Mouse (Mus musculus): ENCODE data around the gene Vps13a. TPM values are rescaled to one million over a fixed set of nuclear protein-coding genes. Genes with fewer than 3 reads are reported as not detected.
"Not testable (repeated sequence)": the region's sequence is repeated elsewhere in the genome, so short reads cannot be mapped to it uniquely, and the experiment has no call there.

The Vps13a gene
- polyA plus RNA-seq, 1 experiment from 2014 or later, result 40.1 TPM

DNA sequence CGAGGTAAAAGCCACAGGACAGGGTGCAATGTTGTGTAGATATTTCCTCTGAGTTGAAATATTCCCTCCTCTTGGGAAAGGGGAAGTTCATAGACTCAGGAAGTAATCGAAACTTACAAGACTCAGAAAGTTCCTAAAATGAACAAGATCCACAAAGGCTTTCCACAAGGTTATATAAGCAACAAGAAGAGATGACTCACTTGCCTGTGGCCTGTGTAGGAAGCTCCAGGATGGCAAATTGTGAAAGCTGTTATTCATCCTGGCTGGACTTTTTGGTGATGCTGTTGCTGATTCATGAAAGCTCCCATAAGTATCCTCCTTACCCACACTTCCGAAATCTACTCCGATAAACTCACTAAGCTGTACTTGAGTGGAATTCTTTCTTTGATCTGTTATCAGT is 17.2 kb upstream of the Vps13a start:
- ATAC-seq (no peak), DNase-seq (ENCODE audit: low read depth, low spot score) (no peak)
- CTCF ChIA-PET, result interaction anchor here (1.0 kb wide), 1 partner anchor 232 kb away, joined by 5 read pairs; no protein-coding TSS in a partner anchor
- no peak for TF ChIP-seq CTCF (IDR thresholded peaks at IDR 0.05)
- in situ Hi-C loops (cut with MboI; ENCODE audit: low pct_unique_long_range_greater_than_20kb), result loop anchor here (25.0 kb wide), 1 partner anchor 589 kb away; the partner anchor contains the start of gene Rfk
- POLR2A ChIA-PET, result interaction anchor here (0.6 kb wide), 1 partner anchor 325 kb away, joined by 3 read pairs; no protein-coding TSS in a partner anchor
- no peaks in the 10 kb centered on the region for H3K27me3 ChIP-seq

DNA sequence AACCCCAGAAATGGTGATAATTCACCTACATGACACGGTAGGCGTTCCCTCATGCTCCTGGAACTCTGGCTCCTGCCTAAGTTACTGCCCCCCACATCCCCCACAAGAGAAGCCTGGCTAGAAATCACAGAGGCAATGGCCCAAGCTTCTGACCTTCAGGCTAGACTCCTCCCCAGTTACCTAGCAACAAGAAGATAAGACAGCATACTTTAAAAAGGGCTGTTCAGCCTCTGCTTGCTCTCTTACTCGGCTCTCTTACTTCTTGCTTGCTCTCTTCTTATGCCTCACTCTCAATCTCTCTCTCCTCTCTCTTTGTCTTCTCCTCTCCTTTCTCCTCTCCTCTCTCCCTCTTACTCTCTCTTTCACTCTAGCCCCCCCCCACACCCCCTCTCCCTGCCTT is 13.8 kb upstream of the Vps13a start:
- peaks cover 14% of the 10 kb centered on the region for H3K27me3 ChIP-seq
- DNase-seq (ENCODE audit: low read depth, low spot score); POLR2A ChIA-PET; CTCF ChIA-PET; ATAC-seq: not testable (repeated sequence)
- in situ Hi-C loops (cut with MboI; ENCODE audit: low pct_unique_long_range_greater_than_20kb), result loop anchor here (25.0 kb wide), 1 partner anchor 593 kb away; the partner anchor contains the start of gene Rfk

DNA sequence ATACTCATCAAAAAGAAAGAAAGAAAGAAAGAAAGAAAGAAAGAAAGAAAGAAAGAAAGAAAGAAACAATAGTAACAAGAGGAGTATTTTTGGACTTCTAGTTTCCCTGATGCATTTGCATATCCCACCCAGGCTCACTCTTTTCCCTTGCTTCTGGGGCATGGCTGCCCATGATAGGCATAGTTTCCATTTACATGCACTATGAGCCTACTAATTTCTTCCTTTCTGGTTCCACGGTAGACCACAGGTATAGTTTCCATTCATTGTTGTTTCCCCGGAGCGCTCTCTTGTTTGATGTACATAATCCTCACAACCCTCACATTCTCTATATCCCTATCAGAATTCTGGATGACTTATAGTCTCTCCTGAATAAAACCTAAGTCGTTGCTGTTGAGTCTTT is 9.2 kb upstream of the Vps13a start:
- in situ Hi-C loops (cut with MboI; ENCODE audit: low pct_unique_long_range_greater_than_20kb), result loop anchor here (25.0 kb wide), 1 partner anchor 597 kb away; the partner anchor contains the start of gene Rfk
- H3K27me3 ChIP-seq, result peaks cover 30% of the 10 kb centered on the region
- POLR2A ChIA-PET, result no interaction called here
- CTCF ChIA-PET, result no interaction called here
- no peak for DNase-seq (ENCODE audit: low read depth, low spot score)
- TF ChIP-seq CTCF (IDR thresholded peaks at IDR 0.05), result no peak
- ATAC-seq, result no peak

DNA sequence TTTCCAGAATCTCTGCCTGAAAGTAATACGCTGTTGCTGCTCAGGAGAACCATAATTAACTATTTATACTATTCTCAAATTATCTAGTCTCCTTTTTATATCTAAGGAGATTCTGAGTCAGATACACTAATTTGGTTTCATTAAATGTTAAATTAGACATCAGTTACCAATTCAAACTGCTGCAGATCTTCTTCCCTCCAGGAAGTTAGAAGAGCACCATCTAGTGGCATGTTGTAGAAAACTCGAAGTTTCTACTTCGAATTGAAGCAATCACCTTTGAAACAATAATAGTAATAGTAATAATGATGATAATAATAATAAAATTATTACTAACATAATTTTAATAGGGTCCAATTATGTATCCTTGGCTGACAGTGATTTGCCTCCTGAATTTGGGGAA is 4.1 kb upstream of the Vps13a start:
- peak; percentile 49 for TF ChIP-seq CTCF (IDR thresholded peaks at IDR 0.05)
- CTCF ChIA-PET, result no interaction called here
- ATAC-seq, result no peak
- in situ Hi-C loops (cut with MboI; ENCODE audit: low pct_unique_long_range_greater_than_20kb), result loop anchor here (25.0 kb wide), 1 partner anchor 602 kb away; the partner anchor contains the start of gene Rfk
- H3K27me3 ChIP-seq, result peaks cover 20% of the 10 kb centered on the region
- POLR2A ChIA-PET, result no interaction called here
- DNase-seq (ENCODE audit: low read depth, low spot score), result no peak

DNA sequence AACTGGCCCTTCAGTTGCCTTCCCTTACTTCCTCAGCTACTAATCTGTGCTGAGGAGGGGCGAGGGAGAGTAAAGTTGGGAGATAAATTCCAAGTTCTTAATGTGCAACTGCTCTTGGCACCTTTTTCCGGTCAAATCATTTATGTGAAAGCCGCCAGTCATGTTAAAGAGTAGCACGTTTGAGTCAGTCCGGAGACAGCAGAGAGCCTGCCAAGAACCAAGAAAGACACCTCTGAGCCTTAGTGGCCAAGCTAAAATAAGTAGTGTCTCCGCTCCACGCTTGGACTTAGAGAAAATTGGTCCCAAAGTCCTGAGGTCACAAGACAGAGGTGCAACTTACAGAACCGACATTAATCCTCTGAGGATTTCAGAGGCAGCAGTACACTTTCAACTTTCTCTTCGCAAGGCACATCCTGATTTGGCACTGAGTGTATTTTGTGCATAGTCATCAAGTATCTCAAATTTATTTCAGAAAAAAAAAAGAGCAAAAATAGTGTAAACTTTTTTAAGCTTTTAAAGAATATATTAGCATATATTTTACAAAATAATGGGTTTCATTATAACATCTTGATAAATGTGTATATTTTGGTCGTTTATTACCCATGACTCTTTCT is 780 bp upstream of the Vps13a start:
- TF ChIP-seq CTCF (IDR thresholded peaks at IDR 0.05), result no peak
- peaks cover 11% of the 10 kb centered on the region for H3K27me3 ChIP-seq
- ChIA-PET CTCF (interaction anchor here (1.1 to 1.6 kb wide), 3 partner anchors 21 to 28 kb away, joined by 3 to 4 read pairs (median 4); no protein-coding TSS in a partner anchor), POLR2A (interaction anchor here (0.6 to 1.1 kb wide), 3 partner anchors 9 to 235 kb away, joined by 3 read pairs; no protein-coding TSS in a partner anchor)
- no peak for DNase-seq (ENCODE audit: low read depth, low spot score)
- in situ Hi-C loops (cut with MboI; ENCODE audit: low pct_unique_long_range_greater_than_20kb), result loop anchor here (25.0 kb wide), 1 partner anchor 606 kb away; the partner anchor contains the start of gene Rfk
- ATAC-seq, result no peak

DNA sequence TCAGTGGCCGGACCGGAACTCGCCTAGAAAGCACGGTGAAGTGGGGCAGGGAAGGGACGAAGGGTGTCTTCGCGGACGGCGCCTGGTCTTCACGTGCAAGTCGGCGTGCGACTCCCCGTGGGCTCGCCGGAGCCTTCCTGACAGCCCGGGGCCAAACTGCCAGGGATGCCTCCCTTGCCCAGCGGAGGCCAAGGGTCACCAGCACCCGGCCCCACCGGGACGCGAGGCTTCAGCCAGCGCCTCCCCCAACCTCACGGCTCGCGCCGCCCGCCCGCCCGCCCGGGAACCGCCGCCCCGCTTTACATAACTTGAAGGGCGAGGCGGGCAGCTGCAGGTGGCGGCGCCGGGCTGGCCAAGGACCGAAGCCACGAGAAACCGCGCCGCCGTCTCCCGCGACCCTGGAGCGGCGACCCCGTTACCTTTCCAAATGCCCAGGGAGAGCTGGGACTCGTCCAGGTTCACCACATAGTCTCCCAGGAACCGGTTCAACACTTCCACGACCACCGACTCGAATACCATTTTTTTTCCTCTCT is 416 bp downstream of the Vps13a start:
- in situ Hi-C loops (cut with MboI; ENCODE audit: low pct_unique_long_range_greater_than_20kb), result loop anchor here (25.0 kb wide), 1 partner anchor 607 kb away; the partner anchor contains the start of gene Rfk
- peak; percentile 61 for ATAC-seq
- H3K27me3 ChIP-seq, result peaks cover 6% of the 10 kb centered on the region
- no peak for DNase-seq (ENCODE audit: low read depth, low spot score)
- no peak for TF ChIP-seq CTCF (IDR thresholded peaks at IDR 0.05)
- POLR2A ChIA-PET, result interaction anchor here (0.6 kb wide), 2 partner anchors 29 to 236 kb away, joined by 3 read pairs; no protein-coding TSS in a partner anchor
- CTCF ChIA-PET, result interaction anchor here (1.1 to 1.6 kb wide), 2 partner anchors 23 to 27 kb away, joined by 3 to 4 read pairs; no protein-coding TSS in a partner anchor

DNA sequence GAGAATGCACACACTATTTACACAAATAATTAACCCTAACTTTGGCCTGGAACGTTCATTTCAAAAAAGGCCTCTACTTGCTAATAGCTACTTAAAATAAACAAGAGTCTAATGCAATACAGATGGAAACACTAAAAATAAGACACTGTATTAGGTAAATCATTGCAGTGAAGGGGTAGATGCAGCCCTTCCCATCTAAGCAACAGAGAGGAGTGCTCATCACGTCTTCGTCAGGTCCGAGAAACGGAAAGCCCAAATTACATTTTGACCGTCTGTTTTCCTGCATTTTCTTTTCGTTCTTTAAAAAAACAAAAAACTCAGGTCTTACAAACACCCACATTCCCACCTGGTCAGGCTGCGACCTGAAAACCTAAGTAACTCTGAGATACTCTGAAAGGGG is 947 bp downstream of the Vps13a start:
- no peak for TF ChIP-seq CTCF (IDR thresholded peaks at IDR 0.05)
- POLR2A ChIA-PET, result no interaction called here
- CTCF ChIA-PET, result interaction anchor here (0.7 to 1.3 kb wide), 3 partner anchors 9 to 251 kb away, joined by 3 read pairs; no protein-coding TSS in a partner anchor
- peaks cover 4% of the 10 kb centered on the region for H3K27me3 ChIP-seq
- in situ Hi-C loops (cut with MboI; ENCODE audit: low pct_unique_long_range_greater_than_20kb), result loop anchor here (25.0 kb wide), 1 partner anchor 608 kb away; the partner anchor contains the start of gene Rfk
- ATAC-seq, result no peak
- DNase-seq (ENCODE audit: low read depth, low spot score), result no peak

DNA sequence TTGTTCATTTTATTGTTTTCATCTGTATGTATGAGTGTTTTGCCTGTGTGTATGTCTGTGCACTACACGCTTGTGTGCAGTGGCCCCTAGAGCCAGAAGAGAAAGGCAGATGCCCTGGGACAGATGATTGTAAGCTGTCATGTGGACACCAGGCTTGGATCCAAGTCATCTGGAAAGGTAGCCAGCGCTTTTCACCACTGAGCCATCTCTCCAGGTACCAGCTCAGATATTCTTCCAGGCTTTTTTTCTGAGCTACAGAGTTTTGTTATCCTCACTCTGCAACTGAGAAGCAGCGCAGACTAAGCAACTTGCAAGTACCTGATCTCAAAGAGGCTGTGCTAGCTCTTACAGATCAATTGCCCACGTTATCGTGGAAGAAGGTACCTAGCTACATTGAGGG is 1.5 kb downstream of the Vps13a start:
- CTCF ChIA-PET, result interaction anchor here (0.7 to 1.4 kb wide), 5 partner anchors 8 to 251 kb away, joined by 3 to 4 read pairs (median 3); no protein-coding TSS in a partner anchor
- in situ Hi-C loops (cut with MboI; ENCODE audit: low pct_unique_long_range_greater_than_20kb), result loop anchor here (25.0 kb wide), 1 partner anchor 608 kb away; the partner anchor contains the start of gene Rfk
- no peak for TF ChIP-seq CTCF (IDR thresholded peaks at IDR 0.05)
- ATAC-seq (no peak), DNase-seq (ENCODE audit: low read depth, low spot score) (no peak)
- H3K27me3 ChIP-seq, result peaks cover 4% of the 10 kb centered on the region
- POLR2A ChIA-PET, result interaction anchor here (0.5 kb wide), 1 partner anchor 585 kb away, joined by 3 read pairs; no protein-coding TSS in a partner anchor

DNA sequence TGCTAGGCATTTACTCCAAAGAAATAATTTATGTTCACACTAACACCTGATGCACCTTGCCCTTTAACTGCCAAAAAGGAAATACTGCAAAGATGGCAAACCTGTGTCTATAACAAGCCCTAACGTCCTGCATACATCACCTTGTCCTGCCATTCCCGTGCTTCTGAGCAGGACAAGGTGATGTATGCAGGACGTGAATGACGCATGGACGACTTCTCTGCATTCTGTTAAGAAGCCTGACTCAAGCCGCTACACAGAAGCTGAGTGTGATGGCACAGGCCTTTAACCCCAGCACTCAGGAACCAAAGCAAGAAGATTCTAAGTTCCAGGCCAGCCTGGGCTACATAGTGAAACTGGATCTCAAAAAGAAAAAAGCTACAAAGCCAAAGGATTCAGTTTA is 2.2 kb downstream of the Vps13a start:
- POLR2A ChIA-PET, result interaction anchor here (1.3 kb wide), 1 partner anchor 13 kb away, joined by 3 read pairs; no protein-coding TSS in a partner anchor

DNA sequence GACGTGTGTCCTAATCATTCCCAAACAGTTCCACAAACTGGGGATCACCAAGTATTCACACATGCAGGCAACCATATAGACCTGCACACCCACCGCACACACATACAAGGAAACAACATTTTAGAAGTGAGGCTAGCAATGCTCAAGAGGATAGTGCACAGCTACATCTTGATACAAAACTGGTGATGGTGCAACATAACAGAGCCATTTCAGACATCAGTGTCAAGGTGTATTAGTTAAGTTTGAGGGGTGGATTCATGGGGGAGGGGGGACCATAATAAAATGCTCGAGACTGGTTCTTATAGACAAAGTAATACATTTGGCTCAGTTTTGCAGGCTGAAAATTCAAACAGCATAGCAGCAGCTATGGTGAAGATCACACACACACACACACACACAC is 2.8 kb downstream of the Vps13a start:
- ChIA-PET POLR2A (interaction anchor here (1.3 kb wide), 1 partner anchor 13 kb away, joined by 3 read pairs; no protein-coding TSS in a partner anchor), CTCF (interaction anchor here (0.9 to 1.4 kb wide), 2 partner anchors 12 to 253 kb away, joined by 3 to 4 read pairs; no protein-coding TSS in a partner anchor)
- in situ Hi-C loops (cut with MboI; ENCODE audit: low pct_unique_long_range_greater_than_20kb), result loop anchor here (25.0 kb wide), 1 partner anchor 609 kb away; the partner anchor contains the start of gene Rfk
- DNase-seq (ENCODE audit: low read depth, low spot score), result no peak
- no peak for TF ChIP-seq CTCF (IDR thresholded peaks at IDR 0.05)
- ATAC-seq, result no peak
- H3K27me3 ChIP-seq, result no peaks in the 10 kb centered on the region

More for the DNA sequence above, 2.2 kb downstream of the Vps13a start:
- TF ChIP-seq CTCF (IDR thresholded peaks at IDR 0.05), result no peak
- ATAC-seq, result no peak
- CTCF ChIA-PET, result interaction anchor here (0.8 to 1.4 kb wide), 4 partner anchors 12 to 252 kb away, joined by 3 to 4 read pairs (median 3); no protein-coding TSS in a partner anchor
- peaks cover 3% of the 10 kb centered on the region for H3K27me3 ChIP-seq
- in situ Hi-C loops (cut with MboI; ENCODE audit: low pct_unique_long_range_greater_than_20kb), result loop anchor here (25.0 kb wide), 1 partner anchor 609 kb away; the partner anchor contains the start of gene Rfk
- DNase-seq (ENCODE audit: low read depth, low spot score), result no peak

DNA sequence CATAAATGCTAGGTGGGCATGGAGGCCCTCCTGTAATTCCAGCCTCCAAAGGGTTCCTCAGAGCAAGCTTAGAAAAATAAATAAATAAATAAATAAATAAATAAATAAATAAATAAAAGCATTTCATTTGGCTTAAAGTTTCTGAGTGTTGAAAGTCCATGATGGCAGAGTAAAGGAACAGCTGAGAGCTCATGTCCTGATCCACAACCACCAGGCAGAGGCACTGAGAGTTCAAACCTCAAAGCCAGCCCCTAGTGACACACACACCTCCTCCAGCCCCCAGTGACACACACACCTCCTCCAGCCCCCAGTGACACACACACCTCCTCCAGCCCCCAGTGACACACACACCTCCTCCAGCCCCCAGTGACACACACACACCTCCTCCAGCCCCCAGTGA is 3.3 kb downstream of the Vps13a start:
- DNase-seq (ENCODE audit: low read depth, low spot score); H3K27me3 ChIP-seq; ATAC-seq: not testable (repeated sequence)
- CTCF ChIA-PET, result interaction anchor here (0.9 kb wide), 1 partner anchor 254 kb away, joined by 3 read pairs; no protein-coding TSS in a partner anchor
- in situ Hi-C loops (cut with MboI; ENCODE audit: low pct_unique_long_range_greater_than_20kb), result loop anchor here (25.0 kb wide), 1 partner anchor 610 kb away; the partner anchor contains the start of gene Rfk
- POLR2A ChIA-PET, result interaction anchor here (0.7 to 1.3 kb wide), 2 partner anchors 12 to 215 kb away, joined by 3 read pairs; no protein-coding TSS in a partner anchor
